Mouse (Mus musculus): Measurements from ENCODE around the gene Tyro3.

The Tyro3 gene

DNA sequence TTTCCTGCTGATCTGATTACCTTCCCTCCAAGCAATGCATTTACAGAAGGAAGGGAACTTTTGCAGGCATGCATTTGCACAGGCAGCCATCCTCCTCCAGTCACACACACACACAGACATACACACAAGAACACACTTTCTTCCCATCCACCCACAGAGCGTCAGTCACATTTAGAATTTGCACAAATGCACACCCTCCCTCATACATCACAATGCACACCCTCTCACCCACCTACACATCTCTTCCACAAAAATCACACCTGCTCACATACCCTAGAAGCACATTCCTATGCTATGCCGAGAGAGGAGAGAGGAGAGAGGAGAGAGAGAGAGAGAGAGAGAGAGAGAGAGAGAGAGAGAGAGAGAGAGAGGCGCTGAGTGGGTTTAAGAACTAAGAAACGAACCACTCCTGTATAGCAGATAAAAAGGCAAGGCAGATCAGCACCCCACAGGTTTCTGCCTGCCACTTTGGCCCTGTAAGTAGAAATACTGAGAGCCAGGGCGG, at the start of gene Tyro3:
TSS of gene Tyro3 (plus strand) at position 455 of the 505 bp plus-strand sequence.
- no peak for DNase-seq

DNA sequence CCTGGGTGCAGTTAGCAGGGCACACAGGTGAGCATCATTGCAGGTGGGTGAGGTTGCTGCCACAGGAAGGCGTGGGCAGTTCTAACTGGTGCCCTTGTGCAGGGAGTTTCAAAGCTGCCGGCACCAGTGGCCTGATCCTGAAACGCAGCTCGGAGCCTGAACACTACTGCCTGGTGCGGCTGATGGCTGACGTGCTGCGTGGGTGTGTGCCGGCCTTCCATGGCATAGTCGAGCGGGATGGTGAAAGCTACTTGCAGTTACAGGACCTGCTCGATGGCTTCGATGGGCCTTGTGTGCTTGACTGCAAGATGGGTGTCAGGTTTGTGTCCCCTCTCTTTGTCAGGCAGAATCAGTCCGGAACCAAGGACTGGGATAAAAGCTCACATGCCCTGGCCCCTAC, 48.3 kb upstream of the Tyro3 start:
- DNase-seq, result no peak

DNA sequence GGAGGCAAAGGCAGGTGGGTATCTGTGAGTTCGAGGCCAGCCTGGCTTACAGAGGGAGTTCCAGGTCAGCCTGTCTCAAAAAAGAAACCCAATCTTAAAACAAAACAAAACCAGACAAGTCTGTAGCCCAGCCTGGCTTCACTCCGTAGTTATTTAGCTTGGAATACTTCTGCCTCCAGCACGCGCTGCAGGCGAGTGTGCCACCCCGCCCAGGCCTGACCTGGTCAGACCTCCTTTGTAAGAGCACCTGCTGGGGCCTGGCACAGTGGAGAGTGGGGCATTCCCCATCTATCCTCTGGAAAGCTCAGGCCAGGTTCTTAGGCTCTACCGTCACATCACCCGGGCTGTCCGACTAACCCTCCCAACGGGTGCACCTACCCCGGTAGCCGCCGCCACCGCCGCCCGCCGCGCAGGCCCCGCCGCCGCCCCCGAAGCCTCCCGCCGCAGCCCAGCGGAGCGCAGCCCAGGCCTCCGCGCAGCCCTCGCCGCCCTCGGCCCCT, 39.9 kb upstream of the Tyro3 start:
- peak in 1 of 2 experiments; percentile 21 for DNase-seq

DNA sequence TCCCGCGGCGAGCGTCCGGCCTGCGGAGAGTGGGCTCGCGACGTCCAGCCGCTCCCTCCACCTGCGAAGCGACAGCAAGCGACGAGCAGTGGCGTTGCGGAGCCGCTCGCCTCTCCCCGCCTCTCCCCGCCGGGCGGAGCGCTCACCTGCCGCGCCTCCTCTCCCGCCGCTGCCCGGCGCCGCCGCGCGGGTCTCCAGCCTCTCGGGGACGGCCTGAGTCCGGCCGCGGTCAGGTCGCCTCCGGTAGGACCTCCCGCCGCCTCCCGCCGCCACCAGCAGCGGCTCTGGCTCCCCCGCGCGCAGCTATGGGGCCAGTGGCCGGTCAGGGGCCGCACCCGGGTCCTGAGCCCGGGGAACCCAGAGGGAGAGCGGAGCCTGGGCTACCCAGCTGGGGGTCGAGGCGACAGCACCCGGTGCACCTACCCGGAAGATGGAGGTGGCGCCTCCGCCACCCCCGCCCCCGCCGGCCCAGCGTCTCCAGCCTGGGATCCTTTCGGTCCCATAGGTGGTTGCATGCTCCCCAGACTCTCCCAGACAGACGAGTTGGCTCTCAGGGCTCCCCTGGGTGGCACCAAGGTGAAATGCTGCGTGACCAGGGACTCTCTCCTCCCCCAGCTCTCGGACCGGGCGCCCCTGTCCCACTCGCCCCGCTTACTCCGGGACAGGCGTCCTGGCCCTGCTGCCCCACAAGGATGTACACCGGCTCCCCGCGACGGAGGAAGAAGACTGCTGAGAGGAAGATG, 39.3 kb upstream of the Tyro3 start:
- DNase-seq, result peak; percentile 36 to 38

DNA sequence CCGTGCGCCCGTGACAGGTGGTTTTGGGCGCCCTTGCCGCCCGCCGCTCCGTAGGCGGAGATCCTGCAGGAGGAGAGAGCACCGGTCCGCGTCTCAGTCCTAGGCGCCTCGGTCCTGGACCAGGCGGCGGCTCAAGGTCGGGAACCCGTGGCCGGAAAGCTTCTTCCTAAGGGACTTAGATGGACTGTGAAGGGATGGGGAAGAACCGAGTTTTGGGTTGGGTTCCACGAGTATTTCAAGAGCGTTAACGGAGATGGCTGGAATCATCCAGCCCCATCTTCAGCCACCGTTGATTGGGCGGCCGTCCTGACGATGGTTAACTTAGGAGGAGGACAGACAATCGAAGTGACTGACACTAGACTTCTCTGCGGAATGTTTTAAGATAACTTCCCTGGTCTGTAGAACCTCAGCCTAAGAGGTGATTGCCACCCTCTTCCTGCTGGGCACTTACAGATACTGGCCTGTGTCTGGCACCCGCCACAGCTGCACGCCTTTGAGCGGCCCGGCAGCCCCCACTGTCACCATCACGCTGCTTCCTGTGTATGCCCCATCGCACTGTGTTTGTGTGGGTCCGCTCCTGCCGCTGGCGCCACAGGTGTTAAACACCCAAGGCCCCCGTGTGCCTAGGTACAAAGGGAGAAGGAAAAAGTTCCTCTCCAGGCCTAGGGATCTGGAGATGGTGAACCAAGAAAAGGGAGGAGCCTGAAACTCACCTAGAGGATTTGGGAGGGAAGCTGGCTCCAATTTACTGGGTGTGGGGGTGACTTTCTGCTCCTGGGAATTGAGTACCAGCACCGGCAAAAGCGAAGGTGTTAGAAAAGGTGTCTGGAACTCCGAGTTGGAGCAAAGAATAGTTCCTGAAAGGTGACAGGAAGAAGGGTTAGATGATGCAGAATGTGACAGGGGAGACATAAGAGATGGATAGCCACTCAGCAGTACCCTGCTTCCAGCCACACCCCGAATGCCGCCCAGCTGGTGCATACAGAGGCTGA, 38.4 kb upstream of the Tyro3 start:
- no peak for DNase-seq

DNA sequence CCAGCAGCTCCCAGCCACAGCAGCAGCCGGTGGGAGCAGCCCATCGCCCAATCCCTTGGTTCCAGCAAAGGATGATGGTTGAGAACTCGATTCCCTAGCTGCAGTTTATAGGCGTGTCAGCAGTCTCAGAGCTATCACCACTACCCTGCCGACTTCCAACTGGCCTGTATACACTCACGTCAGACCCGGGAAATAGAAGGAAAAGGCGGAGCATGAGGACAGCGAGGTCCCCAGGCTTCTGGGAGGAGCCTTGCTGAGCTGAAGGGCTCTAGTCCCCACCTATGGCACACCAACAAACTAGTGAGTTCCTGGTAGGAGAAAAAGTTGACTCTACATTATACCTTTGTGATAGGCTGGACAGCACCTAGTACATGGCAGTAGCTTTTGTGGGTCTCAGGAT, 37.3 kb upstream of the Tyro3 start, which contains the start of gene Ltk:
TSS of gene Ltk (minus strand) at position 181 of the 400 bp plus-strand sequence.
- no peak for DNase-seq

DNA sequence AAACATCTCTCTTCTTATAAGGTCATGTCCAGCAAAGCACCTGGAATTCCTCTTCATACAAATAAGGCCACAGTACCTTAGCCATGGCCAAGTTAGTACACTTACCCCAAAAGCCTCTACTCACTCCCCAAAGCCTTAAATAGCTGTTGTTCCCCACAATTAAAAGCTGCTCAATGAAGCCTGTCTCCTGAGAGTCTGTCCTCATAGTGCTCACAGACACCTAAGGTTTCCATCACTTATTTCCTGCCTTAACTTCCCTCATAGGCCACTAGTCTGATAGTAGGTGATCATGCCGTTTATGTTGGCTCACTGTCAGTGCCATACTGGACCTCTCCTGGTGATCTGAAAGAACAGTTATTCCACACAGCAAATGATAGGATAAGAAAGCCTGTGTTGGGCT, 35.3 kb upstream of the Tyro3 start:
- no peak for DNase-seq

DNA sequence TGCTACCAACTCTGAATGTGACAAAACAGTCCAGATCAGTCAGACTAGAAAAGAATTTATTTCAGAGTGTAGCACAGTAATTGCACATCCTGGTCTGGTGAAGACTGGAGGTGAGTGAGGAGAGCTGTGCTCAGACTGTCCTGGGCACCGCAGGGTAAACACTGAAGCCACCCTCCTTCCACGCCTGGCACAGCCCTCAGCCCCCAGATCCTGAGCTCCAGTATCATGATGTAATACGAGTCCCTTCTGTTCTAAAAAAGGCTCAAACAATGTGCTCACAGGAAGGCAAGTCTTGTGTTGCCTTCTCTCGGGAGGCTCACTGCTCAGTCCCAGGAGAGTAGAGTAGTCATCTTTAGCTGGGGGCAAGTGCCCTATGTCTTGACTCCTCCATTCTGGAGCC, 33.6 kb upstream of the Tyro3 start:
- no peak for DNase-seq

DNA sequence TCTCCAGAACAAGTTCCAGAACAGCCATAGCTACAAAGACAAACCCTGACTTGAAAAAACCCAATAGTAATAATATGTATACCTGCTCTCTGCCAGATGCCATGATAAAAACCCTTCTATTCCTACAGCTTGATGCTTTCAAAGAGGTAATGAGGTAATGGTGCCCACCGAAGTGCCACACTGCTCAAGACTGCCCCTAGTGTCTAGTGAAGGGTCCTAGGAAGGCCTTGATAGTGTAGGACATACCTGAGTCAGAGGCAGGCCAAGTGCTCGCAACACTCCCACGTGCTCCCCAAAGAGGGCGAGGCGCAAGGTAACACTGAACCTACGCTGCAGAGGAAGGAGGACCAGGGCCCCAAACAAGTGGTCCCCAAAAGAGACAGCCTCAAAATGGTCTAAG, 30.3 kb upstream of the Tyro3 start:
- DNase-seq, result no peak

DNA sequence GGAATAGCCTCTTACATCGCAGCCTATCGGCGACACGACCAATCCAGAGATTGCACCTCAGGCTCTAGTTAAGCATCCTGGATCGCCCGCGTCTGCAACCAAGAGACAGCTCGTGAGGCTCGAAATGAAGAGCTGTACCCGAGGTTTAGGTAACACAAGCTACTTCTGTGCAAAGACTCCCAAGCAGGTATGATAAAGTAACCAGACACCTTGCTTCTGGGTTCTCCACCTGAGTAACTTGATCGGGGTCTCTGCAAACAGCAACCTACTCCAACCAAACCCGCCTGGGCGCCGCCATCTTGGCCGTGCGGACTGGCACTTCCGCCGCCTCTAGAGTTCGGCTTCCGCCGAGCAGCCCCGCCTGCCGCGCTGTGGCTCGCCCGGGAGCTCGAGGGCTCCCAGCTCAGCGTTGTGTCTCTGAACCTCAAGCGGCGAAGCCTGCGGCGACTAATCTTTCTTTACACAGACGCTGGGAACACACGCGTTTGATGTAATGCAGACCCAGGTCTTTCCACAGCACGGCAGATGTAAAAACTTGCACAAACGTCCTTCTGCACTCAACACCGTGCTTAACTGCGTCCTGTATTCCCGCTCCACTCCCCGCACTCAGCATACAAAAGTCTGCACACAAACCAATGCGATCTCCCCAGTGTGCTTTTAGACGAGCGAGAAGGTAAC, 10.2 kb upstream of the Tyro3 start, which contains the start of gene Rpap1:
TSS of gene Rpap1 (minus strand) at position 332 of the 678 bp plus-strand sequence.
- peak; percentile 73 to 79 for DNase-seq

DNA sequence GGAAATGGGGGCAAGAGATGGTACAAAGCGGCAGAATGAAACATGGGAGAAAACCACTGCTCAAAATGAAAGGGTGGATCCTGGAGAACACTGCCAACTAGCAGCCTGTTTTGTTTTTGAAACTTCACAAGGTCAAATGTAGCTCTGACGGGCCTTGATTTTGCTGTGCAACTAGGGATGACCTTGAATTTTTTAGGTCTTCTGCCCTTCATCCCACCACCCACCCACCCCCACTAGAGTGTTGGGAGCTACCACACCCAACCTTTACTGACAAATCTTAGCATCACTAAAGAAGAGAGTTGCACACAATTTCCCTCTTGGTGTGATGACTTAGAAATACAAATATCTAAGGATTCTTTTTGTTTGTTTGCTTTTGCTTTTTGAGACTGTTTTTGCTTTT, 7.5 kb upstream of the Tyro3 start:
- DNase-seq, result no peak

DNA sequence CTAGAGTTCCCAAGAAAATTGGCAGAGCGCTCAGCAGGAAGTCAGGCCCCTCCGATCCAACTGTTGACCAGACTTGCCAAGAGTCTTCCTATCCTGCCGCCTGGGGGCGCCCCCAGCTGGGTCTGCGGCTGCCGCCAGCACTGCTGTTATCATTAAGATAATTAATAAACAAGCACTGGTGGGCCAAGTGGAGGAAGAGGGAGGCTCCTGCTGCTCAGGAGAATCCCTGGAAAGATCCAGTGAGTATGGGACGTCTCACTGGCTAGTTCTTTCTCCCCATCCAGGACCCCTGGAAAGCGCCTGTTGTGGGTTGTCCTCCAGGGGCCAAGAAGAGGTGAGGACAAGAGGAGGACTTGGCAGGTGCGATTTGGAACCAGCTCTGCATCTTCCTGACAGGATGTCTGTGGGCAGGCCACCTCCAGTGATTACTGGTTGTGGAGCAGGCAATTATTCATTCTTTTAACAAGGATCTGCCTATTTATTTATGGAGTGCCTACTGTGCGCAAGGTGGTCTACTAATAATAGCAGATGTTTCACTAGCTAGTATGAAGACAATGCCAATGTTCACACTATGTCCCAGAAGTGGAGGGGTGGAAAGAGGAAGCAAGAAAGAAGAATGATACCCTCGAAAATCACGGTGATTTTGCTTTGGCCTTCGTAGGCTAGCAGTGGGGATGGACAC, 854 bp downstream of the Tyro3 start:
- DNase-seq, result peak; percentile 66 to 79

DNA sequence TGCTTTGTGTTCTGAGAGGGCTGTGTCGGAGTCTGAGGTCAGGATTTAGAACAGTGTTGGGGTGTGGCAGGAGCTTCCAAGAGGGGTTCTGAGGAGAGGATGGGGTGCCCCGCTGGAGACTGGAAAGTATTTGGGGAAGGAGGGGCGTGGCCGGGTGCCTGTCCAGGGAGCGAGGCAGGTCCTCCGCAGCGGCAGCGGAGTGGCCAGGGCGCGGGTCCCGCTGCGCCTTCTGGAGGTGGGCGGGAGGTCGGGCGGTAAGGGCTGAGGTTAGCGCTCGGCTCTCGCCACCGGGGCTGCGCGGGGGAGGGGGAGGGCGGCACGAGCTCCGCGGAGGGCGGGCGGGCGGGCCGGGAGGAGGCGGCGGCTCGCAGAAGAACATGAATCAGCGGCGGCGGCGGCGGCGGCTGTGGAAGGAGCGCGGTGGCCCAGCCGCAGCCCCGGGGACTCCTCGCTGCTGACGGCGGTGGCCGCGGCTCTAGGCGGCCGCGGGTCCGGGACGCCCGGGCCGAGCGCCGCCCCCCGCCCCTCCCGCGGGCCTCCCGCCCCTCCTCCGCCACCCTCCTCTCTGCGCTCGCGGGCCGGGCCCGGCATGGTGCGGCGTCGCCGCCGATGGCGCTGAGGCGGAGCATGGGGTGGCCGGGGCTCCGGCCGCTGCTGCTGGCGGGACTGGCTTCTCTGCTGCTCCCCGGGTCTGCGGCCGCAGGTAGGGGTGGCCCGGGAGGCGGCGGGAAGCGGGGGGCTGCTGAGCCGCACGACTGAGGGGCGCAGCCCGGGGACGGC, 1.8 kb downstream of the Tyro3 start:
- peak; percentile 44 to 54 for DNase-seq

DNA sequence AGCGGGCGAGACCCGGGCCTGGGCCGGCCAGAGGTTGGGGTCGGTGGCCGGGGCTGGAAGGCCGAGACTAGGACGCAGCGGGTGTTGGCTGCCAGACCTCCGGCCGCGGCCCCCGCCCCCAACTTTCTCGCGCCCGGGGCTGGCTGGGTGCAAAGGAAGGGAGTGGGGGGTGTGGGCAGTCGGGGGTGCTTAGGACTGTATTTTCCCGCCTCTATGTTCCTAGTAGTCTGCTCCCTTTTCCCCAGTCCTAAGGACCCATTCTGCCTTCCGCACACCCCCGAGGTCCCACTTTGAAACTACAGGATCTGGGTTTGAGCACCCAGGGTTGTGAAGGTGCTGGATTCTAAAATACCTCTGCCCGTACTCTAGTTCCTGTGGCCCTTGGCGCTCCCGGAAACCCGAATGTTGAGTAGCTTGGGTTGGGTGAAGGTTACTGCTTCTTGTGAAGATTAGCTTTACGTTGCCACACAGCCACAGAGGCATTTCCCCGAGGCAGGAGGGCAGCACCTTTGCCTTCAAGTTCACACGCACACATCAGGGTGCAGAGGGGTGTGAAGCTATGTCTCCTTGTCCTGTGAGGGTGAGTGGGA, 2.5 kb downstream of the Tyro3 start:
- DNase-seq, result peak; percentile 15 to 35

DNA sequence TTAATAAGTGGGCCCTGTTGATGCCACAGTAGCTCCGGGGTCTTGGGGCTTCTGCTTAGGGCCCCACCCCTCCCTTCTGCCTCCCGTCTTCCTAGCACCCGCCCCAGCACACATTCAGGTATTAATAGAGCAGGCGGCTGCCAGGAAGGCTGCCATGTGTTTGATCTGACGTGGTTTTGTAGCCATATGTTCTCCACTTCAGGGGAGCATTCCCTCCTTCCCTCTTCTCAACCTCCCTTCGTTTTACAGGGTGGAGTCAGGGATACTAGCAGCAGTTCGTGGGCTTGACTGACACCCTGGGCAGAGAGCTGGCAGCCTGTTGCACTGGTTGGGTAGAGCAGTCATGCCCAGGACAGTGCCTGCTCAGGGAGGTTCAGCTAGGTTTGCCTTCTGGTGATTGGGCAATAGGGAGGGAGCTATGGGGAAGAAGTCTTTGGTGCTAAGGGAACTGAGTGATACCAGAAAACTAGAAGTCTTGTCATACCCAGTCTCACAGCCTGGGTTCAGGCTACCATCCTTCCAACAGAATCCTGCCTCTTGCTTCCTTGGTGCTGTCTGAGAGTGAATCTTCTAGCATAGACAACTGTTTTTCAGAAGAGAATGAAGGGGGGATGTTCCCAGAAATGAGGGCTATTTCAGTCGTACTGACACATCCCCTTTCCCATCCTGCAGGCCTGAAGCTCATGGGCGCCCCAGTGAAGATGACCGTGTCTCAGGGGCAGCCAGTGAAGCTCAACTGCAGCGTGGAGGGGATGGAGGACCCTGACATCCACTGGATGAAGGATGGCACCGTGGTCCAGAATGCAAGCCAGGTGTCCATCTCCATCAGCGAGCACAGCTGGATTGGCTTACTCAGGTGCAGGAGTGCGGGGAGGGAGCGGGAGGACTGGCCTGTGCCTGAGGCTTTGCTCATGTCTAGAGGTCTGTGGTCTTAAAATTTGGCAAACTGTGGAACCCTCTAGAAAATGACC, 3.6 kb downstream of the Tyro3 start:
- DNase-seq, result peak in 1 of 2 experiments; percentile 30

DNA sequence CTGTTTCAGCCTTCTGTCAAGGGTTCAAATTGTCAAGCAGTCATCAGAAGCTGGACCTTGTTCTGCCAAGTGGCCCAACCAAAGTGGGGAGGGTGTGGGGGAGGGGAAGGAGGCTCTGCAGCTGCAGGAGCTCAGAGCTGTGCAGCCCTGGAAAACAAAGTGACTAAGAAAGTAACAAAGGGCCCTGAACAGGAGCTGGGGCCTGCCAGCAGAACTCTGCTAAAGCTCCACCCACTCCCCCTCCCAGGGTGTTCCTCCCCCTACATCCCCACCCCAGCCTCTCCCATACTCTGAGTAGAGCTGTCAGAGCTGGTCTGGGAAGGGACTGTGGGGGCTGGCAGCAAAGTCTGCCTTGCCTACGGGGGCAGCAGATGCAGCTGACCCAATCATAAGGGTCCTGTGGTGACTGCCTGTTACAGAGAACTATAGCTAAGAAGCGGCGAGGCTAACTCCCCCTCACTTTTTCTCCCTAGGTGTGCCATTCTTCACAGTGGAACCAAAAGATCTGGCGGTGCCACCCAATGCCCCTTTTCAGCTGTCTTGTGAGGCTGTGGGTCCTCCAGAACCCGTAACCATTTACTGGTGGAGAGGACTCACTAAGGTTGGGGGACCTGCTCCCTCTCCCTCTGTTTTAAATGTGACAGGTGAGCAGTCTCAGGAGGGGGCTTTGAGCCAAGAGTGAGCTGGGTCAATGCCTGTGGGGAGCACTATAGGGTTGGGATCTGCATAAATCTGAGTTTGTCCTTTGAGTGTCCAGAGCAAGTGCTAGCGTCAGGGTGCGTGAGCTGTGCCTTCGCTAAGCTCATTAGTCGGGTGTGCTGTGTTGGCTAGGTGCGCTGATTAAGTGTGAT, 5.5 kb downstream of the Tyro3 start:
- DNase-seq, result peak in 1 of 2 experiments; percentile 9

DNA sequence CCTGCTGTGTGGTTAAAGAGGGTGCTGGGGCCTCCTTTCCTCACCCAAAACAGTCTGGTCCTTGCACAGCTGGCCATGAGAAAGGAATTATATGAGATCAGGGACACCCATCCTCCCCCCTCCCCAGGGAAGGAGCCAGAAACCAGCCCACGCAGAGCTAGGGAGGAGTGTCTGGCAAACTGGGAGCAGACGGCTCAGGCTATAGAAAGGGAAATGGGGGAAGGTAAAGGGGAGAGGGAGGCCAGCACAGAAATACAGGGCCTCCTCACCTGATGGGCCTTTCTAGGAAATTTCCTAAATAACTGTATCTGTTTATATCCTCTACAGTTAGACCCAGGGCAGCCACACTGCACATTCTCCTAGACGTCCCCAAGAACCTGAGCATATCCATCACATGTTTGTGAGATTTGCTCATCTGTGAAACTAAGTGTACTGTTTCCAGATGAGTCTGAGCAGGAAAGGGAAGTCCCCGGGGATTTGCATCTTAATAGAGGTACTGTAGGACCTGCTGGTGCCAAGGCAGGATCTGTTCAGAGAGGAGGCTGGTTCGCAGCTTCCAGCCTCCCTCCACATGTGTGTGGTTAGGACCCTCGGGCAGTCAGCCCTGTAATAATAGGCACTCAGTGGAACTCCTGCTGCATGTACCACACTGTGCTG, 6.2 kb downstream of the Tyro3 start:
- no peak for DNase-seq

DNA sequence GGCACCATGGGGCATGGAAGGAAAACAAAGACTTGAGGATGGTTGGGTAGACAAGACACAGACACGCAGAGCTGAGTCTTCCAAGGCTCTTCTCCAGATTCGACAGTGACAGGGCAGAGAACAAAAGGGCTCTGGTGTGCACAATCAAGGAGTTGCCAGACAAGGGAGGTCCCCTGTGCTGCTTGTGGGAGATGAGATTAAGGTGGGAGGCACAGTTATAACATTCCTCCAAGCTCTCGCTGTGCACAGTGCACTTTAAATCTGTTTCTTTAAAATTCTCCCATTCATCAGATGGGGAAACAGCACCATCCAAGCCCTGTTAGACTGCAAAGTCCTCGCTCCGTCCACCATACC, 6.7 kb downstream of the Tyro3 start:
- no peak for DNase-seq

All from lung, adult 18-20 months (tissue).